8 mouse cellular contexts compared by ENCODE assay signal in genomic region chr2:73046576-73046975, GRCm38 (mm10).
A peak's percentile ranks its signal among the peaks of the same experiment; 100 is the strongest.
DNase-seq lines count a peak whose midpoint lies in the region; ATAC-seq lines count a peak whose summit lies in the region.

No protein-coding gene starts in this region.

- no peak overlapping the region for H3K4me3 ChIP-seq in hindbrain, embryonic 12.5 days
- H3K4me3 ChIP-seq in hindbrain, embryonic 14.5 days (replicated peaks; ENCODE audit: low read length), result no peak overlapping the region
- 0 out of 2 replicates have a peak overlapping the region, but pooled peaks have one; percentile 8 for H3K4me3 ChIP-seq in embryonic facial prominence, embryonic 14.5 days (ENCODE audit: low read depth, low read length)
- H3K4me3 ChIP-seq in forebrain, embryonic 11.5 days (ENCODE audit: low read depth, low read length), result no peak overlapping the region

- DNase-seq in hindbrain, embryonic 14.5 days (ENCODE audit: low spot score), result no peak
- peak; percentile 82 for DNase-seq in embryonic facial prominence, embryonic 14.5 days (ENCODE audit: low spot score)
- DNase-seq in kidney, adult 9 months, result peak; percentile 22
- peak; percentile 49 for DNase-seq in ovary, postnatal 10 days (ENCODE audit: low spot score)
- DNase-seq in thymus, postnatal 14 days, result no peak
- DNase-seq in embryo, embryonic 10.5 days (ENCODE audit: low spot score), result no peak
- DNase-seq in forebrain, embryonic 11.5 days (ENCODE audit: low spot score), result no peak

- no peak overlapping the region for H3K9ac ChIP-seq in hindbrain, embryonic 12.5 days
- H3K9ac ChIP-seq in hindbrain, embryonic 14.5 days, result no peak overlapping the region
- H3K9ac ChIP-seq in embryonic facial prominence, embryonic 14.5 days (ENCODE audit: low read depth, low read length), result no peak overlapping the region
- H3K9ac ChIP-seq in forebrain, embryonic 11.5 days (ENCODE audit: low read length), result no peak overlapping the region

- 66% methylated on average over 10 of the region's 10 CpGs for WGBS in hindbrain, embryonic 12.5 days
- 62% methylated on average over 10 of the region's 10 CpGs for WGBS in hindbrain, embryonic 14.5 days
- WGBS in embryonic facial prominence, embryonic 14.5 days, result 37% methylated on average over 10 of the region's 10 CpGs
- WGBS in forebrain, embryonic 11.5 days, result 13% methylated on average over 10 of the region's 10 CpGs

- H3K9me3 ChIP-seq in hindbrain, embryonic 12.5 days (replicated peaks), result no peaks in the 10 kb centered on the region
- H3K9me3 ChIP-seq in hindbrain, embryonic 14.5 days (ENCODE audit: control insufficient read depth, low read length), result no peaks in the 10 kb centered on the region
- no peaks in the 10 kb centered on the region for H3K9me3 ChIP-seq in embryonic facial prominence, embryonic 14.5 days (ENCODE audit: control insufficient read depth, low read length)
- no peaks in the 10 kb centered on the region for H3K9me3 ChIP-seq in forebrain, embryonic 11.5 days (ENCODE audit: control insufficient read depth, low read length)

- H3K27ac ChIP-seq in hindbrain, embryonic 12.5 days, result 0 out of 2 replicates have a peak overlapping the region, but pooled peaks have one; percentile 23
- H3K27ac ChIP-seq in hindbrain, embryonic 14.5 days, result no peak overlapping the region
- peak overlapping the region; percentile 94 for H3K27ac ChIP-seq in embryonic facial prominence, embryonic 14.5 days (replicated peaks; ENCODE audit: low read depth, low read length)
- H3K27ac ChIP-seq in forebrain, embryonic 11.5 days (ENCODE audit: low read depth, low read length), result no peak overlapping the region

- no peak overlapping the region for H3K4me2 ChIP-seq in hindbrain, embryonic 12.5 days (replicated peaks)
- H3K4me2 ChIP-seq in hindbrain, embryonic 14.5 days (replicated peaks), result no peak overlapping the region
- peak overlapping the region; percentile 49 for H3K4me2 ChIP-seq in embryonic facial prominence, embryonic 14.5 days (ENCODE audit: low read depth, low read length)
- H3K4me2 ChIP-seq in forebrain, embryonic 11.5 days (ENCODE audit: low read depth, low read length, severe bottlenecking), result no peak overlapping the region

- ATAC-seq in hindbrain, embryonic 12.5 days (ENCODE audit: low FRiP score), result no peak
- no peak for ATAC-seq in hindbrain, embryonic 14.5 days (ENCODE audit: low FRiP score)
- ATAC-seq in embryonic facial prominence, embryonic 14.5 days (ENCODE audit: low read depth), result peak; percentile 62; the same call in 1 of the 2 replicates
- ATAC-seq in forebrain, embryonic 11.5 days (replicated peaks; ENCODE audit: low FRiP score), result no peak

- H3K27me3 ChIP-seq in hindbrain, embryonic 12.5 days, result no peaks in the 10 kb centered on the region
- no peaks in the 10 kb centered on the region for H3K27me3 ChIP-seq in hindbrain, embryonic 14.5 days (ENCODE audit: control insufficient read depth, insufficient read depth, low read length)
- H3K27me3 ChIP-seq in embryonic facial prominence, embryonic 14.5 days (replicated peaks; ENCODE audit: control insufficient read depth, insufficient read depth, low read length), result no peaks in the 10 kb centered on the region
- no peaks in the 10 kb centered on the region for H3K27me3 ChIP-seq in forebrain, embryonic 11.5 days (ENCODE audit: control insufficient read depth, insufficient read depth, low read length)

- no peaks in the 10 kb centered on the region for H3K36me3 ChIP-seq in hindbrain, embryonic 12.5 days
- no peaks in the 10 kb centered on the region for H3K36me3 ChIP-seq in hindbrain, embryonic 14.5 days (replicated peaks; ENCODE audit: control insufficient read depth, insufficient read depth)
- no peaks in the 10 kb centered on the region for H3K36me3 ChIP-seq in embryonic facial prominence, embryonic 14.5 days (ENCODE audit: control insufficient read depth, insufficient read depth, low read length)
- no peaks in the 10 kb centered on the region for H3K36me3 ChIP-seq in forebrain, embryonic 11.5 days (ENCODE audit: control insufficient read depth, insufficient read depth, low read length)

- H3K4me1 ChIP-seq in hindbrain, embryonic 12.5 days, result no peaks in the 10 kb centered on the region
- no peaks in the 10 kb centered on the region for H3K4me1 ChIP-seq in hindbrain, embryonic 14.5 days (replicated peaks; ENCODE audit: control insufficient read depth, insufficient read depth, low read length)
- peaks cover 21% of the 10 kb centered on the region for H3K4me1 ChIP-seq in embryonic facial prominence, embryonic 14.5 days (ENCODE audit: control insufficient read depth, insufficient read depth, low read length)
- 0 out of 2 replicates have a peak, but pooled peaks cover 2% of the 10 kb centered on the region for H3K4me1 ChIP-seq in forebrain, embryonic 11.5 days (replicated peaks; ENCODE audit: control insufficient read depth, insufficient read depth, low read length)

Comparison
In these comparisons a context has a peak if more than half of its experiments do, and no peak if none do; other contexts are left out.
1. H3K27ac ChIP-seq: peak in hindbrain, embryonic 12.5 days (single experiment) and embryonic facial prominence, embryonic 14.5 days (single experiment); none in hindbrain, embryonic 14.5 days (single experiment) and forebrain, embryonic 11.5 days (single experiment).
2. DNase-seq: peak in embryonic facial prominence, embryonic 14.5 days (single experiment), kidney, adult 9 months (single experiment) and ovary, postnatal 10 days (single experiment); none in hindbrain, embryonic 14.5 days (single experiment), thymus, postnatal 14 days (single experiment), embryo, embryonic 10.5 days (single experiment) and forebrain, embryonic 11.5 days (single experiment).